ENCODE assay signal across 24 mouse cellular contexts in the genomic region with DNA sequence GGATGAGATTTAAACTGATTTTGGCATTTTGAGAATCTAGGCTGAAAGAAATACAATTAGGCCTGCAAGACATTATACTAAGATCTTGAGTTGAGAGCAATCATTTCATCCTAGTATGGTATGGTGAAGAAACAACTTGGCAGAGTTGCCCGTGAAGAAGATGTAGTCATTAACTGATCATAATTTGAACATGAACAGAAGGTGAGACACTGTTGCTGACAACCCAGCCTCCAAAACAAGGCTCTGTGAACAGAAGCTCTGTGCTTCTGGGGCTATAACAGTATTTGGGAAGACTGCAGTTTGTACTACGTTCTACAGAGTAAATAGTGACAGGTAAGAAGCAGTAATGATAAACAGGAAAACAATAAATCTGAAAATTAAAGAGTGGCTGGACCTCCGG. TPM values are rescaled to one million over a fixed set of nuclear protein-coding genes. Genes with fewer than 3 reads are reported as not detected.
DNase-seq lines count a peak whose midpoint lies in the region; ATAC-seq and TF ChIP-seq lines count a peak whose summit lies in the region.
"Had no signal": no experiment of that assay in that cellular context is flagged by ENCODE, and none has a peak within 500 bp of the region (broad histone marks: within the 10 kb centered on the region; RNA-seq: fewer than 3 reads in every experiment).

No protein-coding gene starts in this region.

- WGBS in forebrain, postnatal 0 days = 82% methylated on average over 3 of the region's 3 CpGs
- WGBS in forebrain, embryonic 11.5 days = 90% methylated on average over 3 of the region's 3 CpGs

- no peak overlapping the region for H3K9ac ChIP-seq in forebrain, postnatal 0 days
- no peak overlapping the region for H3K9ac ChIP-seq in forebrain, embryonic 11.5 days (ENCODE audit: low read length)
- H3K9ac ChIP-seq: embryonic facial prominence, embryonic 13.5 days; forebrain, embryonic 13.5 days; hindbrain, embryonic 12.5 days; hindbrain, embryonic 15.5 days had no signal

- no peak overlapping the region for H3K27ac ChIP-seq in forebrain, postnatal 0 days (ENCODE audit: low read depth, low read length)
- H3K27ac ChIP-seq in forebrain, embryonic 11.5 days (ENCODE audit: low read depth, low read length) = no peak overlapping the region
- H3K27ac ChIP-seq in layer of hippocampus, adult 2 months = peak overlapping the region; percentile 88
- H3K27ac ChIP-seq: embryonic facial prominence, embryonic 10.5 days; embryonic facial prominence, embryonic 13.5 days; forebrain, embryonic 13.5 days; hindbrain, embryonic 12.5 days; hindbrain, embryonic 15.5 days had no signal

- ATAC-seq in forebrain, postnatal 0 days = peak; percentile 53; the same call in 1 of the 2 replicates
- no peak for ATAC-seq in forebrain, embryonic 11.5 days (replicated peaks; ENCODE audit: low FRiP score)
- ATAC-seq: activated CD4-positive, CD25-positive, alpha-beta regulatory T cell, adult 4 months; forebrain, embryonic 13.5 days; forebrain, embryonic 16.5 days had no signal

- H3K4me2 ChIP-seq in forebrain, postnatal 0 days (ENCODE audit: low read depth) = no peak overlapping the region
- H3K4me2 ChIP-seq in forebrain, embryonic 11.5 days (ENCODE audit: low read depth, low read length, severe bottlenecking) = no peak overlapping the region
- H3K4me2 ChIP-seq: embryonic facial prominence, embryonic 13.5 days; forebrain, embryonic 13.5 days; heart, embryonic 11.5 days; hindbrain, embryonic 12.5 days; hindbrain, embryonic 15.5 days had no signal

- no peak overlapping the region for H3K4me3 ChIP-seq in forebrain, postnatal 0 days (ENCODE audit: low read depth, low read length)
- H3K4me3 ChIP-seq in forebrain, embryonic 11.5 days (ENCODE audit: low read depth, low read length) = no peak overlapping the region
- H3K4me3 ChIP-seq in layer of hippocampus, adult 2 months = no peak overlapping the region
- H3K4me3 ChIP-seq: embryonic facial prominence, embryonic 10.5 days; embryonic facial prominence, embryonic 13.5 days; erythroblast, embryonic 14.5 days; forebrain, embryonic 13.5 days; hindbrain, embryonic 12.5 days; hindbrain, embryonic 15.5 days had no signal

- peaks cover 6% of the 10 kb centered on the region; the same call in 1 of the 2 replicates for H3K36me3 ChIP-seq in forebrain, postnatal 0 days (ENCODE audit: insufficient read depth)
- H3K36me3 ChIP-seq in forebrain, embryonic 11.5 days (ENCODE audit: control insufficient read depth, insufficient read depth, low read length) = peaks cover 6% of the 10 kb centered on the region; the same call in 1 of the 2 replicates
- H3K36me3 ChIP-seq: hindbrain, embryonic 15.5 days had no signal

- H3K27me3 ChIP-seq in forebrain, postnatal 0 days (ENCODE audit: insufficient read depth, low read length) = no peaks in the 10 kb centered on the region
- no peaks in the 10 kb centered on the region for H3K27me3 ChIP-seq in forebrain, embryonic 11.5 days (ENCODE audit: control insufficient read depth, insufficient read depth, low read length)
- H3K27me3 ChIP-seq: embryonic facial prominence, embryonic 13.5 days; forebrain, embryonic 13.5 days; hindbrain, embryonic 12.5 days; hindbrain, embryonic 15.5 days had no signal

- no peak for TF ChIP-seq CTCF in forebrain, postnatal 0 days (IDR thresholded peaks at IDR 0.05; ENCODE audit: low read depth)
- no peak for TF ChIP-seq CTCF in layer of hippocampus, adult 2 months (conservative IDR thresholded peaks at IDR 0.05)

- H3K4me1 ChIP-seq in forebrain, postnatal 0 days (ENCODE audit: insufficient read depth) = no peaks in the 10 kb centered on the region; the same call in 1 of the 2 replicates
- no peaks in the 10 kb centered on the region for H3K4me1 ChIP-seq in forebrain, embryonic 11.5 days (replicated peaks; ENCODE audit: control insufficient read depth, insufficient read depth, low read length)
- H3K4me1 ChIP-seq: embryonic facial prominence, embryonic 10.5 days; embryonic facial prominence, embryonic 13.5 days; forebrain, embryonic 13.5 days; hindbrain, embryonic 12.5 days; hindbrain, embryonic 15.5 days had no signal

- no peaks in the 10 kb centered on the region for H3K9me3 ChIP-seq in forebrain, postnatal 0 days (ENCODE audit: low read length)
- H3K9me3 ChIP-seq in forebrain, embryonic 11.5 days (ENCODE audit: control insufficient read depth, low read length) = no peaks in the 10 kb centered on the region
- H3K9me3 ChIP-seq: embryonic facial prominence, embryonic 10.5 days; embryonic facial prominence, embryonic 13.5 days; forebrain, embryonic 13.5 days; hindbrain, embryonic 12.5 days; hindbrain, embryonic 15.5 days had no signal

- DNase-seq in forebrain, postnatal 0 days = peak; percentile 37
- no peak for DNase-seq in forebrain, embryonic 11.5 days (ENCODE audit: low spot score)
- peak in 1 of 2 experiments; percentile 42 for DNase-seq in layer of hippocampus, adult 2 months (ENCODE audit: low spot score in 2 of 2)
- DNase-seq in layer of hippocampus, postnatal 10 days (ENCODE audit: low spot score in 2 of 2) = no peak
- peak; percentile 8 for DNase-seq in adipocyte (ENCODE audit: low spot score)
- no peak for DNase-seq in kidney, adult 9 months
- DNase-seq: adrenal gland, postnatal 10 days; adrenal gland, postnatal 36 days; cerebellum, adult 11-12 months; cerebellum, adult 8-10 months; cerebellum, postnatal 10 days; cerebellum, postnatal 36 days; embryo, embryonic 11 days; gastrocnemius, postnatal 14 days; heart, adult 11 months had no signal

RNA-seq across cellular contexts. Expression of a gene that starts 28.4 kb away (rescaled TPM):
- total RNA-seq in forebrain, postnatal 0 days (2014; rRNA removed) = 7.3 and 8.6 TPM in 2 replicates
- 7.9 and 9.2 TPM in 2 replicates for polyA plus RNA-seq in forebrain, postnatal 0 days (2015; fragmentation: Nextera tagmentation; extraction: Ambion mirVana)
- 104 and 105 TPM in 2 replicates for polyA plus RNA-seq in forebrain, embryonic 11.5 days (2014; fragmentation: Nextera tagmentation; extraction: Ambion mirVana)
- total RNA-seq in layer of hippocampus, adult 2 months (2021) = 1 to 10 TPM; 3.2 to 4.1 TPM
- total RNA-seq in layer of hippocampus, postnatal 10 days (2021) = 1 to 10 TPM; 7.4 to 8.1 TPM

Comparison
In these comparisons a context has a peak if more than half of its experiments do, and no peak if none do; other contexts are left out.
1. DNase-seq: peak in forebrain, postnatal 0 days (single experiment) and adipocyte (single experiment); none in forebrain, embryonic 11.5 days (single experiment), layer of hippocampus, postnatal 10 days (0 of 2) and kidney, adult 9 months (single experiment).